Mouse (Mus musculus) mouse embryonic stem cell (cell line): ENCODE measurements around the gene Clptm1.
"Not testable (repeated sequence)": the region's sequence is repeated elsewhere in the genome, so short reads cannot be mapped to it uniquely, and the experiment has no call there.

ENCODE experiments used
- in situ Hi-C, 2 experiments: fragments of 300-500 bp; cut with MboI; formaldehyde crosslinking; loops; 1 replicate in 1 of 2; 3 replicates in 1 of 2; pipeline ENCODE4 v1.14.3; 2019 to 2020; ENCODE audit warnings: low sequenced_read_pairs in 2 of 2, low pct_unique_long_range_greater_than_20kb in 1 of 2, mixed read lengths in 1 of 2; ENCODE audit not compliant: unreplicated experiment in 1 of 2

Clptm1 gene

GRCm38 (mm10) chr7:19694336-19695212, 29.7 kb upstream of the Clptm1 start:
- in situ Hi-C loops = no loop called here

DNA sequence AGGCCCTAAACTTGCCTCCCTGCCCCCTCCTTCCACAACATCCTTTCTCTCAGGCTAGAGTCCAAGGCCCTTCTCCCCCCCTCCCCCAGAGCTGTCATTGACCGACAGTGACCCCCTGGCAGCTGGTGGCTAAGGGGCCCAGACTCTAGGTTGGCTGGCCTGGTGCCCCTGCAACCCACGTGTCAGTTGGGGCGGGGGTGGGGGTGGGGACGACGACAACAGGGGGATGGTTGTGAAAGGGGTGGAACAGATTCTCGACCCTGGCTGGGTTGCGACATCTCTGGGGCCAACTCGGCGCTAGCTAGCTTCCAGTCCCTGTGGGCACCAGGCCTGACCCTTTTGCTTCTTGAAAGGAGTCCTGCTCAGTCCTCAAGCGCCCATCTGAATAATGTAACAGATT, 28.6 kb upstream of the Clptm1 start:
- in situ Hi-C loops = no loop called here

GRCm38 (mm10) chr7:19691873-19692865, 27.3 kb upstream of the Clptm1 start, which contains the start of gene Apoc1:
TSS of gene Apoc1 (minus strand) at chr7:19692660.
- in situ Hi-C loops = no loop called here

DNA sequence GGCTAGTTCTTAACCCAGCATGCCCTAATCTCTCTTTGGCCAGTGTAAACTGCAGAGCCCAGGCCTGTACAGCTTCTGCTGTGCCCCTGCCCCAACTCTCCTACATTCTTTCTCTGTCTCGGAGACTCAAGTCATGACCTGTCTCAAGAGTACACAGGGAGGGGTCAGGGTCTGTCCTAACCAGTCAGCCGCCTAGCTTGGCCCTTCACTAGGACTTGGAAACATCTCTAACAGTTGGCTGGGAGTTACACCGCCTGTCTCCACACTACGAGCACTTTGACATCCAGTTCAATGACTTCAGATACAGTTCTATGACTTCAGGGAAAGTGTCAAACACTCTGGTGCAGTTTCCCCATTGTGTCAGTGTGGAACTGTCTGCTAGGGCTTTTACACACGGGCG, 26.6 kb upstream of the Clptm1 start:
- in situ Hi-C loops = no loop called here

DNA sequence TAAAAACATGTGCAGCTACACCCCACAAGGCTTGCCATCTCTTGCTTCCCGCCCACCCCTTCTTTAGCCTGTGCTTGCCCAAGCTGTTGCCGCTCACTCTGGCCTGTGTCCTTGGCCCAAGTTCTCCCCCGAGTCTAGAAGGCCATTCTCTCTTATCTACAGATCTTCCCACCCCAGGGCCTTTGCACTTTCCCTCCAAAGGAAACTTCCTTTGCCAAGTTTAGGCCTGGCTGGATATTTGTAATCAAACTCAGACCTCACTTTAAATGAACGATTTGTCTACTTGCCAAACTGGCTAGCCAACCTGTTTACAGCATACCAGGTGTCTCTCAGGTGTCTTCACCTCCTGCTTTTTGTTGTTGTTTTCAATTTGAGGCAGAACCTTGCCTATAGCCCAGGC, 26.0 kb upstream of the Clptm1 start:
- in situ Hi-C loops = no loop called here

- in situ Hi-C loops = no loop called here
These were observed 23.8 kb upstream of the Clptm1 start for GRCm38 (mm10) chr7:19688611-19689010.

- in situ Hi-C loops = no loop called here
These were observed 23.3 kb upstream of the Clptm1 start for GRCm38 (mm10) chr7:19688101-19688500.

DNA sequence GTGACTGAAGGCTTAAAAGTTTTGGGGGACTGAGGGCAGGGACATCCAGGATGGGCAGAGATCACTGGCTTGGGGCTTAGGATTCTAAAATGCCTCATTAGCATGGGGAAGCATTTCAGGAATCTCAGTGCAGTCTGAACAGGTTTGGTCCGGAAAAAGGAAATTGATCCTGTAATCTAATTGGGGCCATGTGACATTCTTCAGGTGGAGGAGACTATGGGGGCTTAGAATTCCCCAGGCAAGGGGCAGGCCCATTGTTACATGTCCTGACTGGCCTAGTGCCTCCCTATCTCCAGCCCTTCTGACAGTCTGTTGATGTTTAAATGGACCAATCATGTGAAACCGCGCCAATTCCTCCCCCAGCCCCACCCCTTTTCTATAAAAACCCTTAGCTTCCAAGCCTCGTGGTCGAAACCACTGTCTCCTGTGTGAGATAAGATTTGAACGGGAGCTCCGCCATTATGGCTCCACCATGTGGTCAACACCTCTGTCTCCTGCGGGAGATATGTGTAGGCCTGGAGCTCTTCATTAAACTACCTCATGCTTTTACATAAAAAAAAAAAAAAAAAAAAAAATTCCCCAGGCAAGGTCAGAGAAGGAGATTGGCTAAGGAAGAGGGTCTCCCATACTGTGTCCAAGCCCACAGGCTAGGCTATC, 22.2 kb upstream of the Clptm1 start:
- in situ Hi-C loops = not testable (repeated sequence)

DNA sequence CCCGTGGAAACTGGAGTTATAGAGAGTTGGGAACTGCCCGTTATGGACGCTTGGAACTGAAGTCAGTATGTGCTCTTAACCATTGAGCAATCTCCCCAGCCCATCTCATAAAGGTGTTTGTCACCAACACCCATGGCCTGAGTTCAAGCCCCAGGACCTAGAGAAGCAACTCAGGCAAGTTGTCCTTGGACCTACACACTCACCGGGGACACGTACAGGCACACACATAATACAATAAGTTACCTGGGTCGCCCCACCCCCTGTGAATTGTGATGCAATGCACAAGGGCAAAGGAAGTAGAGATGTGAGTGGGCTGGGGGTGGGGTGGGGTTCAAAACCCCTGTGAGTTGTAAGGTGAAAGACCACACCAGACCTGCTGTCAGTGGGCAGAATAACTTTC, 21.7 kb upstream of the Clptm1 start:
- in situ Hi-C loops = no loop called here

GRCm38 (mm10) chr7:19685374-19685773, 20.5 kb upstream of the Clptm1 start:
- in situ Hi-C loops = no loop called here

- in situ Hi-C loops = no loop called here
These were observed 19.0 kb upstream of the Clptm1 start for GRCm38 (mm10) chr7:19683771-19684201.

GRCm38 (mm10) chr7:19682979-19683378, 18.1 kb upstream of the Clptm1 start:
- in situ Hi-C loops = no loop called here

- in situ Hi-C loops = no loop called here
These were observed 16.4 kb upstream of the Clptm1 start, which contains the start of the genes Gm44805 and Apoc4 for GRCm38 (mm10) chr7:19681202-19681694. TSS of gene Gm44805 (minus strand) at chr7:19681423. TSS of gene Apoc4 (minus strand) at chr7:19681479.

DNA sequence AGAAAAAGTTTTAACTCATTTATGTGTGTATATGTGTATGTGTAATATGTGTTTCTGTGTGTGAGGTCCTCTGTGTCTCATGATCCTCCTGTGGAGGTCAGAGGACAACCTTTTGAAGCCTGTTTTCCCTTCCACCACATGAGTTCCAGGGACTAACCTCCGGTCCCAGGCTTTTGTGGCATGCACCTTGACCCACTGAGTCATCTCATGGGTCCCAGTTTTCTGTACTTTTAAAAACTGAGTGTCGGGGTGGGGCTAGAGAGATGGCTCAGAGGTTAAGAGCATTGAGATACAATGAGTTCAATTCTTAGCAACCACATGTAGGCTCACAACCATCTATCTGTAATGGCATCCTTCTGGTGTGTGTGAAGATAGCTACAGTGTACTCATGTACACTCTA, 15.9 kb upstream of the Clptm1 start:
- in situ Hi-C loops = no loop called here

- in situ Hi-C loops = no loop called here
These were observed 14.1 kb upstream of the Clptm1 start for GRCm38 (mm10) chr7:19678901-19679300.

GRCm38 (mm10) chr7:19677872-19678271, 13.0 kb upstream of the Clptm1 start, which contains the start of gene Apoc2:
TSS of gene Apoc2 (minus strand) at chr7:19677941.
- in situ Hi-C loops = no loop called here

DNA sequence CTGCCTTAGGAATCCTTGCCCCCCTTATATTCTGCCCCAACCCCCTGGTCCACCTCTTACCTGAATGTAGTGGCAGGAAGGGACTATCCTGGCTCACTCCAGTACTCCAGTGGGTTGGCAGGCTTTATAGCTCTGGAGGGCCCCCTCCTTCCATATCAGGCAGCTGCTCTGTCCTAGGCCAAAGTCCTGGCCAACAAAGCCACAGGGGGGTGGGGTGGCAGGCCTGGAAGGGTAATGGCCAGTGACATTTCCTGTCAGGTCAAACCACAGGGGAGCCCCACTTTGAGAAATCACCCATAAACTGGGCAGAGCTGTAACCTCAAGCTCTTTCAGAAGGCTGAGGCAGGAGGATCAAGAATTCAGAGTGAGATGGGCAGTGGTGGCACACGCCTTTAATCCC, 11.8 kb upstream of the Clptm1 start:
- in situ Hi-C loops = no loop called here

DNA sequence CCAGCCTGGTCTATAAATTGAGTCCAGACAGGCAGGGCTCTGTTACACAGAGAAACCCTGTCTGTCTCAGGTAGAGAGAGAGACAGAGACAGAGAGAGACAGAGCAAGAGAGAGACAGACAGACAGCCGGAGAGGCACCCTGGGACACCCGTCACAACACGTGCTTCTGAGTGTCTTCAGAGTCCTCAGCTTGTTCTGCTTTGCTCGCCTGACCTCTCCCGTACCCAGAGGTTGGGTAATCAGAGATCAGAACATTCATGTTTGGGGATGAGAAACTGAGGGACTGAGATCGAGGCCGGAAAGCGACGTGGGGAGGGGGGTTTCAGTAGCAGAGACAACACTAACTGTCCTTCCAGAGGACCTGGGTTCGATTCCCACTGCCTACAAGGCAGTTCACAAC, 11.0 kb upstream of the Clptm1 start:
- in situ Hi-C loops = no loop called here
